Mouse (Mus musculus) layer of hippocampus, adult 9-10 months (tissue): ENCODE data around the gene Nmd3.
A peak's percentile ranks its signal among the peaks of the same experiment; 100 is the strongest.

Experiments
- DNase-seq: peaks from one replicate; pipeline ENCODE4 v3.0.0; 2022; ENCODE audit warnings: low spot score

Nmd3 gene

GRCm38 (mm10) chr3:69721814-69722186 is at the start of gene Nmd3:
Gene Nmd3 (plus strand): TSS chr3:69721985.
- DNase-seq = peak; percentile 59

- no peak for DNase-seq
Measured at GRCm38 (mm10) chr3:69673351-69673750, 48.4 kb upstream of the Nmd3 start.

DNA sequence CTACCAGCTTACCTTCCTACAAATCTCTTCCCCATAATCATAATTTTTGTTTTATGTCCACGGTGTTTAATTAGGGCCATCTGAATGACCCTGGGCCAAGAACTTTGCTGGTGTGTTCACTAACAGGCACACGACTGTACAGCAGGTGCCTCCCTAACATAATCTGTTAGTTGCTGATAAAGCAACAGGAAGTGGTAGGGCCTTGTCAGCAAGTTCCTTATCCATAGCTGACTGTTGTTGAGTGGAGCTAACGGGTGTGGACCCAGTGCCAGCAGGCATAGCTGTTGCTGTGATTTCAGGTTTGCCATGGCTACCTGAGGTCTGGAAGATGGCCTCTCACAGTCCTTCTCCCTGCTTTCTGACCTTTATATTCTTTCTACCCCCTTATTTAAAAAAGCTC is 47.6 kb upstream of the Nmd3 start:
- DNase-seq = no peak

- DNase-seq = no peak
Measured at GRCm38 (mm10) chr3:69689791-69690190, 32.0 kb upstream of the Nmd3 start.

GRCm38 (mm10) chr3:69690939-69691338 is 30.8 kb upstream of the Nmd3 start:
- no peak for DNase-seq

DNA sequence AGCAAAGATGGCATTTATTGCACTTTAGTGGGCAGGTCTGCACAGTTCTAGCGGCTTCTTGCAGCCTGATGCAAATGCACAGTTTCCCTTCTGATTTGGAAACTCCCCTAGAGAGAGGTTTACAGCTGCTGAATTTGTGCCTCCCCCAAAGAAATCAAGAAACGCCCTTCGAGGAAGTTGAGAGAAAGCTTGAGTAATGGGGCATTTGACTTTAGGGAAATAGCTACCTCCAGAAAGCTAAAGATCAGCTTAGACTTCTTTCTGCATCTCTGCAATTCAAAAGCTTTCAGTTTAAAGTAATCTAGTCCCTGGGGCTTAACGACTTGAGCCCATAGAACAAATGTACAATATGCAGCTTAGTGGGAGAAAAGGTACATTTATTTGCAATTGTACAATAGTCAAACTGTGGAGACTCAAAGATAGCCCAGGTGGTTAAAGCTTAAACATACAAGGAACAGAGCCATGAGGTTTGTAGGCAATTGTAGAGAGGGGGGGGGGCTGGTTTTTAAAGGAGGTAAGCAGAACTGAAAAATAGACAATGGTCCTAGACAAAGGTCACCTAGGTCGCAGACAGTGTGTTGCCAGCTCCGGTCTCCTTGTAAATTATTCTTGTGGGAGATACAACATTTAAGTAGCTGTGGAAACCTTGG is 21.8 kb upstream of the Nmd3 start:
- no peak for DNase-seq

GRCm38 (mm10) chr3:69701905-69702304 is 19.9 kb upstream of the Nmd3 start:
- no peak for DNase-seq

- no peak for DNase-seq
Measured at GRCm38 (mm10) chr3:69702421-69702820, 19.4 kb upstream of the Nmd3 start.

- DNase-seq = no peak
Measured at GRCm38 (mm10) chr3:69709043-69709929, 12.5 kb upstream of the Nmd3 start.

DNA sequence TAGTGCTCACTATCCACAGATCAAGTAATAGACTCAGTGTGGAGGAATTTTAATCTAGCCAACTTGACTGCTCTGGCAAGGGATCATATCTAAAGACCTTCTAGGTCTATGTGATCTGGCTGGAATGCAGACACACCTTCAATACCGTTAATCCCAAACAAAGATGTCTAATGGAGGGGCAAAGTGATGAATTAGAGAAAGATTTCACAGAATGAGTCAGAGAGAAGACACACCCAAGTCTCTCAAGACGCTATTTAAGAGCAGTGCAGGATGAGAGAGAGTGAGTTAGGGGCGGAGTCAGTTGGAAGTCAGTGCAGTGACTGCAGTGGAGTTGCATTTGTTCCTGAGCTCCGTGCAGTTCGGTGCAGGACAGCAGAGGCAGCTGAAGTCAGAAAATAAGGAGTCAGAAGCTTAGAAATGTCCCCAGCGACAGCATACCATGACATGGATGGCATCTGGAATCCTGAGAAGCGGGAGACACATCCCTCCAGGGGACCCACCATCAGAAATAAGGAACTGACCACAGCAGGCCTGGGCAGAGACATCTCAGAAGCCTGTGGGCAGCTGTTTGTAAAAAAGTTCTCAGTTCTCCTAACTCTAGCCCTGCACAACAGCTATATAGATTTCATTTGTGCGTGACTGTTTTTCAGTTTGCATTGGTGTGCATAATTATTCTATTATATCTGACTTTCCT is 9.7 kb upstream of the Nmd3 start:
- no peak for DNase-seq

DNA sequence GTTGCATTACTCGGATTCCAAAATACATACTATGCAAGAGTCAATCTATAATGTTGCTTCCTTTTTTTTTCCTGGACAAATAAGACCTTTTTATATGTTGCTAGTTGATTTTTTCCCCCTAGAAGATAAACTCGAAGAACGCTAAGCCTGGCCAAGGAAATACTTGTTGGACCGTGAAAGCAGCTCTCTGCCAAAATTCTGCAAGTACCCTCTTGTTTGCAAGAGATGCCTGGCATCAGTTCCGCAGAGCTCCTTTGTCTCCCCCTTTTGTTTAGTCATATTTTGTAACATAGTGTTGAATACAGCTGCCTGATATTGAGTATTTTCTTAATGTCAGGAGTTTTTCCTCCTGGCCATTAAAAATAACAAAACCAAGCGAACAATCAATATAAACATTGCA is 4.3 kb upstream of the Nmd3 start:
- no peak for DNase-seq

GRCm38 (mm10) chr3:69722187-69722867 is 542 bp downstream of the Nmd3 start:
- DNase-seq = no peak

DNA sequence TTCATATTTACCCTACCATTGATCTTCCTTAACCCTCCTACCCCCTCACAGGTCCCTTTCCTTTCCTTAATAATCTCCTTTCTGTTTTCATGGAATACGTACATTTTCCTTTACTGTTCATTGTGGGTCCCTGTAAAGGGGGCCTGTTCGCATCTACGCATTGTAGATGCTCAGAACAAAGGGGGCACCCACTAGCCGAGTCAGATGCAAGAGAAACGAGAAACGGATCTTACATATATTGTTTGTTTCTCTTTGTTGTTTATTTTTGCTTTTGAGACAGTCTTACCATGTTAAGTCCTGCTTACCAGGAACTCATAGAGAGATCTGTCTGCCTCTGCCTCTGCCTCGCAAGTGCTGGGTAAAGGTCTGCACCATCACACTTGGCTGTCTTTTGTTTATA is 1.4 kb downstream of the Nmd3 start:
- no peak for DNase-seq

- DNase-seq = no peak
Measured at GRCm38 (mm10) chr3:69730930-69731329, 9.1 kb downstream of the Nmd3 start.

GRCm38 (mm10) chr3:69733939-69734338 is 12.2 kb downstream of the Nmd3 start:
- DNase-seq = no peak

DNA sequence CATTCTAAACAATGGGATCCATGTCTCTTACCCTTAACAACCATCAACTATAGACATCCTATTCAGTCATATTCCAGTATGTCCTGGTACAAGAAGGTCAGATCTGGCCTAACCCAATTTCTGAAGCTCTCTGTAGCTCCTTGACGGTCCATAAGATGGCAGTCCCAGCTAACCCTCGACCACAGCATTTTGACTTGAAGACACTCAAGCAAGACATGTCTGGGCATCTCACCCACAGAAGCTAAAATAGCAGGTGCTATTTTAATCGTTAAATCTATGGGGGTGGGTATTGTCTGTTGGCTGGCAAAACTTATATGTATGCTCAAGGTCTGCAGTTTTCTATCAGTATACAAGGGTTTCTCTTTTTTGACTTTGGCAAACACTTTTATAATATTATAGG is 33.4 kb downstream of the Nmd3 start:
- DNase-seq = no peak

- DNase-seq = no peak
Measured at GRCm38 (mm10) chr3:69755968-69756367, 34.2 kb downstream of the Nmd3 start.

DNA sequence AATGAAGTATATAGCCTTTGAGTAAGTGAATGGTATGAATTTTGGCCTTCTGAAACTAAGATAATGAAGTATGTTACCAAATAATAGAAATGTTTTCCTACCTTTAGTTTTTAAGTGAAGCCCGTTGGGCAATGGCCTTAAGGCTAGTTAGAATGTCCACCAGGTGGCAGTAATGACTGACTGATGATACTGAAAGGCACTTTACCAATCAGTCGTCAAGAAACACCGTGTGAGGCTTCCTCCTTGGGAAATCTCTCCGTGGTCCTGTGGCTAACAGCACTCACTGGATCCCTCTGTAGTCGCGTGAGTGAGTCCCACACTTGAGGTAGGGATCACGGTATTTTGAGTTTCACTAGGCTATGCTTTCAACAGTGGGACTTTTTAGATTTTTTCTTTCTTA is 34.7 kb downstream of the Nmd3 start:
- peak; percentile 79 for DNase-seq

- DNase-seq = no peak
Measured at GRCm38 (mm10) chr3:69757456-69757855, 35.7 kb downstream of the Nmd3 start.

- DNase-seq = no peak
Measured at GRCm38 (mm10) chr3:69760081-69760480, 38.3 kb downstream of the Nmd3 start.

- no peak for DNase-seq
Measured at GRCm38 (mm10) chr3:69761195-69761594, 39.4 kb downstream of the Nmd3 start.

- DNase-seq = no peak
Measured at GRCm38 (mm10) chr3:69762838-69763368, 41.1 kb downstream of the Nmd3 start.
